Mouse (Mus musculus) cortical plate, adult 2 months (tissue): ENCODE results near the gene Crocc2.

Experiments
- CTCF ChIP-seq: fragments of 200-500 bp; IDR thresholded peaks from 2 replicates; pipeline ENCODE4 v1.5.1; 2011; ENCODE audit warnings: mild to moderate bottlenecking, control low read depth, low read length; ENCODE audit not compliant: insufficient read depth; ENCODE audit errors: extremely low read depth
- POLR2A ChIP-seq: fragments of 200-500 bp; IDR thresholded peaks from 2 replicates; pipeline ENCODE4 v1.6.1; 2011; ENCODE audit warnings: mild to moderate bottlenecking, low read length, control low read depth; ENCODE audit not compliant: insufficient read depth; ENCODE audit errors: extremely low read depth

- TF ChIP-seq CTCF (no peak), POLR2A (no peak)
Measured at GRCm38 (mm10) chr1:93197916-93198315, 29.4 kb downstream of the Crocc2 start.
